Mouse (Mus musculus) erythroblast, embryonic 14.5 days (primary cell): ENCODE data around the gene Zfp872.

Experiments used
- GATA1 ChIP-seq: IDR thresholded peaks from 2 replicates; pipeline ENCODE4 v1.6.1; 2012; ENCODE audit warnings: low read length, inconsistent platforms, mixed read lengths
- TAL1 ChIP-seq: IDR thresholded peaks from 3 replicates; pipeline ENCODE4 v1.6.1; 2012; ENCODE audit warnings: low read length, inconsistent platforms, mixed read lengths

- no peak for TF ChIP-seq TAL1
- TF ChIP-seq GATA1: no peak
Measured at GRCm38 (mm10) chr9:22149426-22150248, 38.3 kb upstream of the Zfp872 start.
